Mouse (Mus musculus) hindbrain, embryonic 16.5 days (tissue): ENCODE measurements at regions not wholly inside any gene's neighbourhood (a gene's known extent, or its start where the extent isn't known, plus 50 kb on each side); places are given as distances from the start of the nearest gene placed in this dataset.
"Not testable (repeated sequence)": the region's sequence is repeated elsewhere in the genome, so short reads cannot be mapped to it uniquely, and the experiment has no call there.

ENCODE experiments used
- ATAC-seq: fragments of 200-750 bp; cut with Nextera tagmentation; 2 replicates; pipeline ENCODE4 v1.8.0; 2017; ENCODE audit warnings: moderate TSS enrichment, moderate library complexity
- H3K27ac ChIP-seq: fragments of 300-500 bp; sonication (generic); 2 replicates; pipeline ENCODE4 v1.5.1; 2014; ENCODE audit warnings: low read depth, mild to moderate bottlenecking, control low read depth, low read length, moderate library complexity
- H3K27me3 ChIP-seq: fragments of 300-500 bp; sonication (generic); replicated peaks from 2 replicates; pipeline ENCODE4 v1.6.1; 2014; ENCODE audit warnings: low read length; ENCODE audit not compliant: control insufficient read depth, insufficient read depth
- H3K36me3 ChIP-seq: fragments of 300-500 bp; sonication (generic); 2 replicates; pipeline ENCODE4 v1.6.1; 2014; ENCODE audit warnings: mild to moderate bottlenecking, low read length, moderate library complexity, mixed read lengths; ENCODE audit not compliant: control insufficient read depth, insufficient read depth
- H3K4me1 ChIP-seq: fragments of 300-500 bp; sonication (generic); 2 replicates; pipeline ENCODE4 v1.6.1; 2014; ENCODE audit warnings: low read depth, low read length; ENCODE audit not compliant: control insufficient read depth, insufficient read depth
- H3K4me2 ChIP-seq: fragments of 300-500 bp; sonication (generic); 2 replicates; pipeline ENCODE4 v1.6.1; 2014; ENCODE audit warnings: mild to moderate bottlenecking, low read length, control low read depth, moderate library complexity
- H3K4me3 ChIP-seq: fragments of 300-500 bp; sonication (generic); 2 replicates; pipeline ENCODE4 v1.5.1; 2014; ENCODE audit warnings: mild to moderate bottlenecking, low read length, control low read depth, moderate library complexity
- H3K9ac ChIP-seq: fragments of 300-500 bp; sonication (generic); 2 replicates; pipeline ENCODE4 v1.6.1; 2014; ENCODE audit warnings: low read depth, mild to moderate bottlenecking, control low read depth, low read length, moderate library complexity
- H3K9me3 ChIP-seq: fragments of 300-500 bp; sonication (generic); 2 replicates; pipeline ENCODE4 v1.6.1; 2014; ENCODE audit warnings: mild to moderate bottlenecking, low read length, moderate library complexity; ENCODE audit not compliant: control insufficient read depth
- WGBS: fragments of 180-500 bp; shearing (Covaris S2); extraction: QIAGEN DNeasy Blood & Tissue Kit; methylation state at CpG from one replicate; pipeline ENCODE4 v1.1.7; 2014; 5-methylcytosine and 5-hydroxymethylcytosine counted together

- Histone ChIP-seq H3K9me3 (no peaks in the 10 kb centered on the region), H3K4me3 (no peak overlapping the region), H3K27me3 (no peaks in the 10 kb centered on the region), H3K4me1 (no peaks in the 10 kb centered on the region), H3K27ac (peak overlapping the region; percentile 3; the same call in 1 of the 2 replicates), H3K9ac (no peak overlapping the region), H3K4me2 (no peak overlapping the region), H3K36me3 (no peaks in the 10 kb centered on the region)
- 48% methylated on average over 6 of the region's 6 CpGs for WGBS
- peak; percentile 54 for ATAC-seq
These were observed 281.3 kb downstream of the Gxylt1 start for GRCm38 (mm10) chr15:92993538-92994190.

- peak; percentile 72; the same call in 1 of the 2 replicates for ATAC-seq
- no peaks in the 10 kb centered on the region for H3K9me3 ChIP-seq
- H3K4me3 ChIP-seq: no peak overlapping the region
- H3K27me3 ChIP-seq: no peaks in the 10 kb centered on the region
- peaks cover 6% of the 10 kb centered on the region for H3K4me1 ChIP-seq
- no peak overlapping the region for H3K27ac ChIP-seq
- WGBS: 58% methylated on average over 4 of the region's 4 CpGs
- H3K4me2 ChIP-seq: no peak overlapping the region
- H3K9ac ChIP-seq: no peak overlapping the region
- no peaks in the 10 kb centered on the region for H3K36me3 ChIP-seq
These were observed 299.2 kb downstream of the Gxylt1 start for GRCm38 (mm10) chr15:92975774-92976173.

DNA sequence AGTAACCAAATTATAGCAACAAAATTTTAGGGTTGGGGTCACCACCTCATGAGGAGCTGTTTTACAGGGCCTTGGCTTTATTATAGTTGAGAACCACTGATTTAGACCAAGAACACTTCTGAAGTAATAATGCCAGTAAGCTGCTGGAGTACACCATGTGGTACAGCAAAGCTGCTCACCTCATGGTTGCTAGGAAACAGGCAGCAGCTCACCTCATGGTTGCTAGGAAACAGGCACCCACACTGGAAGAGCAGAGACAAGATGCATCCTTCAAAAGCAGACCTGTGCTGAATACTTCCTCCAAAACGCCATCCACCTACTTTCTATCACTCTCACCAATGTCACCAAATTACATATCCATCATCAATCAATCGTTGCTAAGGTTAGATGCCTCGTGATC is 300.0 kb downstream of the Gxylt1 start:
- Histone ChIP-seq H3K27me3 (no peaks in the 10 kb centered on the region), H3K27ac (no peak overlapping the region), H3K9ac (no peak overlapping the region), H3K9me3 (no peaks in the 10 kb centered on the region), H3K4me3 (no peak overlapping the region), H3K36me3 (no peaks in the 10 kb centered on the region), H3K4me2 (no peak overlapping the region), H3K4me1 (peaks cover 3% of the 10 kb centered on the region; the same call in 1 of the 2 replicates)
- 80% methylated on average over 3 of the region's 3 CpGs for WGBS
- peak; percentile 65; the same call in 1 of the 2 replicates for ATAC-seq

DNA sequence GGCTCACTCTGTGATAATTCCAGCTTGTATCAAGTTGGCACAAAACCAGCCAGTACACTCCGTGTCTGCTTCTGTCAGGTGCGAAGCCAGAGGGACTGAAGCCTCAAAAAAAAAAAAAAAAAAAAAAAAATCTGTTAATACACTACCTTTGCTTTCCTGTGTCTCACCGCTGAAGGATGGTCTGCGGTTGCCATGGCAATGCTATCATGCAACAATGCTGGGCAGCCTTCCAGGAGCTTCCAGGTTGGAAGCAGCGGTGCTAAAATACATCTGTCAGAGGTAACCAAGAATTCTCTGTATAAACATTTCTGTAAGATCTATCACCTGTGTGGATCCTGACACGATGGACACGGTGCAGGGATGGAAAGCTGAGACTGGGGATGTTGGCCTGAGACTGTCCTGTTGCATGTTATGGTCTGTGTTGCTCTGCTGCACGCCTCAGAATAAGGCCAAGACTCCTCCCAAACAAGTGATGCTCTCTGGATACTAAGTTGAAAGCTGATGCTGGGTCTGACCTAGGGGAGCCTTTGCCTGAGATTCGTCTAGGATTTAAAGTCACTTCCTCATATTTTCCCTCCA is 301.2 kb downstream of the Gxylt1 start:
- Histone ChIP-seq H3K9me3 (no peaks in the 10 kb centered on the region), H3K4me2 (no peak overlapping the region), H3K4me3 (no peak overlapping the region), H3K9ac (no peak overlapping the region), H3K27ac (peak overlapping the region; percentile 72), H3K36me3 (no peaks in the 10 kb centered on the region), H3K27me3 (no peaks in the 10 kb centered on the region), H3K4me1 (peaks cover 3% of the 10 kb centered on the region; the same call in 1 of the 2 replicates)
- WGBS: 61% methylated on average over 9 of the region's 9 CpGs
- peak; percentile 67; the same call in 1 of the 2 replicates for ATAC-seq

DNA sequence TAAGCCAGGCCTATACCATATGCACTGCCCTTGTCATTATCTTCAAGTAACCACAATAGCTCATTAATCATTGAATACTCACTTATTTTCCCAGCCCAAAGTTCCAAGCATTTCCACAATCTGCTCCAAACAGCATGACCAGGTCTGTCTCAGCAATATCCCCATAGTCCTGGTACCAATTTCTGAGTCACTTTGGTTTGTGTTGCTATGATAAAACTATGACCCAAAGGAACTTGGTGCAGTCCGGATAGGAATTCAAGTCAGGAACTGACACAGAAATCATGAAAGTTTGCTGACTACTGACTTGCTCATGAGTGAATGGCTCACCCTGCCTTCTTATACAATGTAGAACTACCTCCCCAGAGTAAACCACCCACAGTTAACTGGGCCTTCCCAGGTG is 309.4 kb downstream of the Gxylt1 start:
- no peaks in the 10 kb centered on the region for H3K36me3 ChIP-seq
- H3K9me3 ChIP-seq: no peaks in the 10 kb centered on the region
- H3K4me3 ChIP-seq: no peak overlapping the region
- H3K4me1 ChIP-seq: no peaks in the 10 kb centered on the region
- 93% methylated on average over 1 of the region's 1 CpGs for WGBS
- no peak overlapping the region for H3K27ac ChIP-seq
- no peak for ATAC-seq
- H3K27me3 ChIP-seq: no peaks in the 10 kb centered on the region
- no peak overlapping the region for H3K4me2 ChIP-seq
- no peak overlapping the region for H3K9ac ChIP-seq

- Histone ChIP-seq H3K9ac (no peak overlapping the region), H3K4me2 (no peak overlapping the region), H3K27ac (no peak overlapping the region), H3K4me3 (no peak overlapping the region), H3K27me3 (no peaks in the 10 kb centered on the region), H3K9me3 (no peaks in the 10 kb centered on the region), H3K4me1 (no peaks in the 10 kb centered on the region), H3K36me3 (no peaks in the 10 kb centered on the region)
- ATAC-seq: no peak
- WGBS: 83% methylated on average over 3 of the region's 3 CpGs
These were observed 310.1 kb downstream of the Gxylt1 start for GRCm38 (mm10) chr15:92964901-92965300.

- WGBS: 75% methylated on average over 1 of the region's 1 CpGs
These were observed 310.8 kb downstream of the Gxylt1 start for GRCm38 (mm10) chr15:92964131-92964530.

DNA sequence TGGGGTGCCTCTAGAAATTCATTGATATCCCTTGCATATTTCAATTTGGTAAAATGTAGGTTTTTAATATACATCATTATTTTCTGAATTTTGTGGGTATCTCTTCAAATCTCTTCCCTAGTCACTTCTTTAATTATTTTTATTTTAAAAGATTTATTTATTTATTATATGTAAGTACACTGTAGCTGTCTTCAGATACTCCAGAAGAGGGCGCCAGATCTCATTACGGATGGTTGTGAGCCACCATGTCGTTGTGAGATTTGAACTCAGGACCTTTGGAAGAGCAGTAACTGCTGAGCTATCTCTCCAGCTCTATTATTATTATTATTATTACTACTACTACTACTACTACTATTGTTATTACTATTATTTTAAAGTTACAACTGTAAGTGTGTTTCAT is 324.1 kb downstream of the Gxylt1 start:
- not testable (repeated sequence) for H3K4me3 ChIP-seq, H3K36me3 ChIP-seq, H3K9ac ChIP-seq, H3K4me1 ChIP-seq, H3K27ac ChIP-seq, ATAC-seq, H3K4me2 ChIP-seq, H3K9me3 ChIP-seq, H3K27me3 ChIP-seq
- WGBS: 91% methylated on average over 3 of the region's 3 CpGs

More at GRCm38 (mm10) chr15:92964131-92964530, 310.8 kb downstream of the Gxylt1 start:
- H3K9me3 ChIP-seq: no peaks in the 10 kb centered on the region
- ATAC-seq: no peak
- no peaks in the 10 kb centered on the region for H3K4me1 ChIP-seq
- no peak overlapping the region for H3K27ac ChIP-seq
- no peaks in the 10 kb centered on the region for H3K27me3 ChIP-seq
- no peak overlapping the region for H3K4me3 ChIP-seq
- H3K4me2 ChIP-seq: no peak overlapping the region
- no peaks in the 10 kb centered on the region for H3K36me3 ChIP-seq
- no peak overlapping the region for H3K9ac ChIP-seq

DNA sequence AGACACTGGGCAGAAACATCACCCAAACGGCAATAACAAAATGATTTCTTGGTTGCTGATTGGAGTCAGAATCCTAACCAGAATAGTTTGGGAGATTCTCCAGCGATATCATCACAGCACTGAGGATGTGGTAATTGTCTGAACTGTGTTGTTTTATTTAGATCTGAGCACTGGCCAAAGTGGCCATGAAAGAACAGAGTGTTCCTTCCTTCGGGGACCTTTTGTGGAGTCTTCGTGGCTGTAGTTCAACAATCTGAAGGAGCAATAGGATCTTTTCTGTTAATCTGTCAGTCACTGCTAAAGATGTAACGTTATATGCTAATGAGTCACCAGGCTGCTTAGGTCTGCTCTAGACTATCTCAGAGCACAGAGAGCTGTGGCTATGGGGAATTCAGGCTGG is 328.8 kb downstream of the Gxylt1 start:
- no peak overlapping the region for H3K4me3 ChIP-seq
- H3K27ac ChIP-seq: no peak overlapping the region
- no peak overlapping the region for H3K9ac ChIP-seq
- H3K4me1 ChIP-seq: peaks cover 2% of the 10 kb centered on the region; the same call in 1 of the 2 replicates
- no peaks in the 10 kb centered on the region for H3K9me3 ChIP-seq
- no peaks in the 10 kb centered on the region for H3K36me3 ChIP-seq
- no peak overlapping the region for H3K4me2 ChIP-seq
- ATAC-seq: no peak
- WGBS: 45% methylated on average over 5 of the region's 5 CpGs
- H3K27me3 ChIP-seq: no peaks in the 10 kb centered on the region
